Mouse (Mus musculus): ENCODE measurements around the gene Fasl.

Fasl gene

DNA sequence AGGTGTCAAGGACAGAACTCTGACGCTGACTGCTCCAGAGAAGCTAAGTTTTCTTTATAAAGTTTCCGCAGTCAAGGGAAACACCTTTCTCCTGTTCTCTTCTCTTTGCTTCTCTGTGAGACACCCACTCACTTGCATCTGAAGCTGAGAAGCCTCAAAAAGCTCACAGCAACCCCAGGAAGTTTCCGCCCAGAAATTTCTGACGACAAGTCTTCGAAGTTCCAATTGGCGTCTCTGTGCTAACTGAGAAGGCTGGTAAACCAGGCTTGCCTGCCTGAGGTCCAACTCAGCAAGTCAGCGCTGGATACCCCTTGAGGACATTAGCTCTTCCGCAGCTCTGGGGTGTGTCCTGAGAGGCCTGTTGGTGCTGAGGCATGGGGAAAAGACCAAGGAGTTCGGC is at the start of gene Fasl:
Gene Fasl, minus strand, starts transcription at position 157 of the 400 bp plus-strand sequence.
- DNase-seq = no peak

DNA sequence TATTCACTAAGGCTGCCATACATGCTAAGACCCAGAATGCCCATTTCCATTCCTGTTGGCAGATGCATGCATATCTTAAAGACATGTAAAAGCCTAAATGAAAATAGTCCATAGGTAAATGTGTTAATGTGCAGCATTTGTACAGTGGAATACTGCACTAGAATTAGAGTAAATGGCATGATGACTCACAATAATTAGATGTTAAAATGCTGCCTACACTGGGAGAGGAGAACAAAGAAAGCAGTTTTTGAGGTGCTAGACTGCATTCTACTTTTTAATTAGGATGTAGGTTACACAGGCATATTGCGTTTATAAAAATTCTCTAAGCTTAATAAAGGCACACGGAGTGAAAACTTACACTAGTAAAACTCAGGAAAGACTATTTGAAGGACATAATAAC is 38.4 kb upstream of the Fasl start:
- no peak for DNase-seq

DNA sequence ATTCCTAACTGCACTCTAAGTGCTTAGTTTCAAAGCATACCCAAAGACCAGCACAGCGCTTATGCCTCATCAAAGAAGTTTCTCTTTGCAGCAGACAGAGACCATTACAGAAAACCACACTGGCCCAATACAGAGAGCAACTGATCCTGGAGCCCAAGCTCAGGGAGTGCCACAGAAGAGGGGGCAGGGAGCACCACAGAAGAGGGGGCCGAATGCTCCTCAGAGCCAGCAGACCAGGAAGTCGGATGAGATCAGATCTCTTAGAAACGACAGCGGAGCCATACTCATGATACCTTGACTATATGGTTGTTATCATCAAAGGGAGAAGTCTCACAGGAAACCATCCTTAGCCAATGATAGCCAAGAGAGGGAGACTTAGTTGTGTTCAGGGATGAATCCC is 21.1 kb upstream of the Fasl start:
- no peak for DNase-seq

DNA sequence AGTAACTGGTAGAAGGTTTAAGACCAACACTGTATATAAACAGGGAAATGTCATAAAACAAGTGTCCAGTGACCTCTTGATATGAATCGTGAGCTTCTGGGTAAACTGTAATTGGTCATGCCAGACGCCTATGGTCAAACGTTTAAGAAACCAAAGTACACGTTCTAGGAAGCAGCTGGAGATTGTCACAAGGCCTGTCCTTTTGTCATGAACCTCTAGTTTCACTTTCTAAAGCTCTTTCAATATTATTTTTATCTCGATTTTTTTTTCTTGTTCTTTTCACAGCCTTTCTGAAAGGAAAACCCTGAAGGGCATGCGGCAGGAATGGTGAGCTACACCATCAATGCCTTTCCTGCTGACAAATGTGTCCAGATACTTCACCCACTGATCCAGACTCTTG is 20.7 kb upstream of the Fasl start:
- DNase-seq = no peak

DNA sequence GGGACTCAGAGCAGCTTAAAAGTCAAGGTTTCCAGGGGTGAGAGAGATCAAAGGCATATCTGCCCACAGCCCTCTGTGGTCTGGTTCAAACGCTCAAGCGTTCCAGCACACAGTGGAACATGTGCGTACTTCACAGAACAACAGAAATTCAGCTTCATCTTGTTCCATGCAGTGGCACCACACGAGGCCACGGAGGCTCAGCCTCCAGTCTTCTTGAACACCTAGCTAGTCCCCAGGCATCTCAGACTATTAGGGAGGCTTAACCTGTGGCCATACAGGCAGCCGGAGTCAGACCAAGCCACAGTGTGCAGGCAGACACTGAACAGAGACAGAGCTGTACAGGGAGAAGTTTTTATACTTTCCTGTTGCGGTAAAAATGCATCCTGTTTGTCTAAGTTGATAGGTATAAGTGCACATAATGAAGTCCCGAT is 16.3 kb upstream of the Fasl start:
- DNase-seq = no peak

DNA sequence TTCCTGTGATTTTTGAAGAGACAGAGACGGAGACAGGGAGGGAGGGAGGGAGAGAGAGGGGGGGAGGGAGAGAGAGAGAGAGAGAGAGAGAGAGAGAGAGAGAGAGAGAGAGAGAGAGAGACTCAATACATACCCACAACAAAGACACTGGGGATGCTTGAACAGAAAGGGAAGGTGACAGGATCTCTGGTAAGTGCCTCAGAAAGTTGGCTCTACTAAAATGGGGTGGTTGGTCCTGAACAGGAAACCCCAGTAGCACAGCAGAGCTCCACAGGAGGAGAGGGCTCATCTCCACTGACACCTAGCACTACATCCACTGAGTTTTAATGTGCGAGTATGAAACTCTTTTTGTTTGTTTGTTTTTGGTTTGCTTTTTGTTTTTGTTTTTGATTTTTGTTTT is 13.0 kb upstream of the Fasl start:
- no peak for DNase-seq

DNA sequence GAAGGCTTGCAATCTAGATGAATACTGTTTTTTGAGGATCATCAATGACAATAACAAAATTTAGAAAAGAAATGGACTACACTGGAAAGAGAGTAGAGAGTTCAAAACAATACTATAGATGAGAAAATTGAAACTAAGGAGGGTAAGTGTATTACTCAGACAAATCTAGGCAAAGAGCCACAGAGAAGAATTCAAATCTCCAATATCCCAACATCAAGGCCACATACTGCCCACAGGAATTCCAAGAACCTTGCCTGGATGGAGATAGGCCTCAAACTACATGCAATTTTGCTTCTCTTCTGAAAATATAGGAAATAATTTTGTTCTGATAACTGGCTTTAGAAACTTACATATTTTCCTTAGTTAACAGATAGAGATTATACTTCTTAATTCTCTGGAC is 12.0 kb upstream of the Fasl start:
- no peak for DNase-seq

DNA sequence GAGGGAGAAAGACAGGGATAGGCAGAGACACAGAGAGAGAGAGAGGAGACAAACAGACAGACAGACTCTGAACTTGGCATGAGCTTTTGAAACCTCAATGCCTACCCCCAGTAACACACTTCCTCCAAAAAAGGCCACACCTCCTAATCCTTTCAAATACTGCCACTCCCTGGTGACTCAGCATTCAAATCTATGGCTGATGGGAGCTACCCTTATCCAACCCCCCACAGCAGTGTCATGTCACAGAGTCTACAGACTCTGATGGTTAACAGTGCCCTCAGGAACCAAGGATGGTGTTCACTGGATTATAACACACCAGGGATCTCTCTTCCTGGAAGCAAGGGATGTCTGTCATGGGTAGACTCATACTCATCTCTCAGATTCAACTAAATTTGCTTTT is 11.5 kb upstream of the Fasl start:
- DNase-seq = no peak

DNA sequence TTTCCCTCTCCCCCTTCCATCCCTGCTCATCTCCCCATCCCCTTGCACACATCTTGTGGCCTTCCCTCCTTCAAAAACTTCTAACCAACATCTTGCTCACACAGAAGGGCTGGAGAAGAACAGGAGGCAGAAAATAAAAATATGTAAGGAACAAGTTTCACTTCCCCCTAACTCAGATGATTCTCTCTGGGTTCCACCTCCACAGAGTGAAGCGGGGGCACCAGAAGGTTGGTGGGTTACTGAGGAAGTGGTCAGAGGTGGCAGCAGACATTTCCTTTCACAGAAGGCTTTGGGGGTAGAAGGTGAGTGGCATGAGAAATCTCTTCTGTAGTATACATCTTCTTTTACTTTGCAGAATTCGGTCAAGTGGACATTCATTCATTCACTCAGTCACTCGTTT is 10.6 kb upstream of the Fasl start:
- DNase-seq = no peak

DNA sequence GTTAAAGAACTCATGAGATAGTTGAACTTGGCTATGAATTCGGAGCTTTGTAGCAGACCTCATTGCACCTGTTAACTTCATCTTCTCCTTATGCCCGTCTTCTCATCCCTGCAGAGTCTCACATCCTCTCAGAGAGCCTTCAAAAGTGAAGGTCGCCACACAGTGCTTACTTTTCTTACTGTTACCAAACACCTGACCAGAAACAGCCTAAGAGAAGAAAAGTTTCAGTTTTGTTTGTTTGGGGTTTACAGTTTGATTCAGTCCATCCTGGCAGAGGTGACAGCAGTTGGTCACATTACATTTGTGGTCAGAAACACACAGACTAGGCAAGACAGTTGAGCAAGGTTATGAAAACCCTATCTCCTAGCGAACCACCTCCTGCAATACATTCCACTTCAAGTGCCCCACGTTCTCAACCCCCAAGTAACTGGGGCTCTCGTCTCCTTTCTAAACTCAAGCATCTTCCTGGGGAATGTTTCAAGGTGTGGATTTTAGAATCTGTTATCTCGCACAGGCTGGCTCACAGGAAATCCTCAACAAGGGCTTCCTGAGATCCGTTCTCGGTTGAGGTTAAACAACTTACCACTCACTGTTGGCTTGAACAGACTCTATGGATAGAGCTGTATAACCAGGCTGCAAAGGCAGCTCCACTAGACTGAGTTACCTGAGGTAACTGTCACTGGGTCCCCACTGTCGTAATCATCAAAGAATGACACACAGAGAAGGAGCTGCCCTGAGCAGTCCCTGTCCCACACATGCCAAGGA is 6.3 kb upstream of the Fasl start:
- no peak for DNase-seq

DNA sequence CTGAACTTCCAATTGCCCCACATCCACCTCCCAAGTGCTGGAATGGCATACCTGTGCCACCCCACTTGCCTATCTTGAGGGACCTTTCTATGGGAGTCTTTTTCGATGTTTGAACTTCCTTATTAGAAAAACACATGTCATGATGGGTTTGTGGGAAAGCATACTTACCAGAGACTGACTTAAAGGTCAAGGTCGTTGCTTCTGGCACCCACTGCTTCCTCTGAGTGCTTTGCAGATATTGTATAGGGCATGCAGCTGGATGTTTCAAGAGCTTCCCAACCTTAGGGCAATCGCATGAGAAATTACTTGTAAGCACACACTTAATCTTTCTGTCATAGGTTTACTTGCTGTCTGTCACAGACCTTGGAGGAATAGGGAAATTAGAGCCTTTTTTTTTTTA is 5.0 kb upstream of the Fasl start:
- no peak for DNase-seq

DNA sequence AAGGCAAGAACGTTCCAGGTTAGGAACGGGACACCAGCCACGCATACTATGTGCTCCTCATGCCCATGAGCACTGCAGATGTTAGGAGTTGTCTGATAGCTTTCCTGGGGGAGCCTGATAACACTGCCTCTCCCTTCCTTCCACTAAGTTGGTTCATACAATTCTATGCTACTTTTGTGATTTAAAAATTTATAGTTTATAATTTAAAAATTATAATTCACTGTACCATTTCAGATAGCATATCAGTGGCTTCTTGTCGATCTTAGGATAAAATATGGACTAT is 4.3 kb upstream of the Fasl start:
- no peak for DNase-seq

DNA sequence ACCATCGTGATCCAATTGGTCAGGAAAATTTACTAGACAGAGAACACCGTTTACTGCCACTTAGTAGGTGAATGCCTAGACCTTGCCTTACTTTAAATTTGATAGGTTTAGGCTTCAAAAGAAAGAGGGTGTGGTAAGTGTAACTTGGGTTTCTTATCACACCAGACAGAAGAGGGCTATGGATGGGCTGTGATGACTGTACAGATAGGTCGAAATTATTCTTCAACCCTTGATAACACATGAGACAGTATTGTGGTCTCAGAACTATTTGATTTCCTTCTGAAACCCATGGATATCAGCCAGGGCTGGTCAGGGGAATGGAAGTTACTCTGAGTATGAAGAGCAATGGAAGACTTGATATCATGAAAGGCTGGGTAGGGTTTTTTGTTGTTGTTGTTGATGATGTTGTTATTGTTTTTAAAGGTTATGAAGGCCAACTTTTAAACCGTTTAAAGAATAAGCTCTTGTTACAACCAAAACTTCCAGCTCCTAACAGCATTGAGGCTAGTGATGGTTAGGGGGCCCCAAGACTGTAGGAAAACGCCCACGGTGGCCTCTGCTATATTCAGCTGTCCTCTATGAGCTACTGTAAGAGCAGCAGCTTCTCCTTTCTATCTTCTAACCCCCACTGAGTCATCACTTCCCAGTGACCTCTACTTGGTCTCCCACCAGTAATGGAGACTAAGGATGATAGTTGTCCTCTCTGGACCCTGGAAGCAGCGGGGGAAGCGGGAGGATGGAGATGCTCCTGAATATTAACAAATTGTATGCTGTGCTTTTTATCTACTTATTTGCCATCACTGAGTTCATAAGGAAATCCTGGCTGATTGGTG is 3.8 kb upstream of the Fasl start:
- DNase-seq = no peak

DNA sequence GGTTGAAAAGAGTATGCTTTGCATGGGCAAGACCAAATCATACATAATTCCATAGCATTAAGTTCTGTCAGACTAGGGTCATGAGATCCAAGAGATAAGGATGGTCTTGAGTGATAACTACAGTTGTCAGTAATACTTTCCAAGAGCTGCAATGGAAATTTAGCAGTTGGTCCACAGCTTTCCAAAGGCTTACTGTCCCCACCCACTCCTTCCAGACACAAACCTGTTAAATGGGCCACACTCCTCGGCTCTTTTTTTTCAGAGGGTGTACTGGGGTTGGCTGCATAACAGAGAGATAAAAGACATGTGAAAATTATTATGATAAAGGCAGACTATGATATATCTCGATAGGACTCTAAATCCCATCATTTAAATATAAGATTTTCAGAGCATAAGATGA is 5.6 kb downstream of the Fasl start:
- no peak for DNase-seq

DNA sequence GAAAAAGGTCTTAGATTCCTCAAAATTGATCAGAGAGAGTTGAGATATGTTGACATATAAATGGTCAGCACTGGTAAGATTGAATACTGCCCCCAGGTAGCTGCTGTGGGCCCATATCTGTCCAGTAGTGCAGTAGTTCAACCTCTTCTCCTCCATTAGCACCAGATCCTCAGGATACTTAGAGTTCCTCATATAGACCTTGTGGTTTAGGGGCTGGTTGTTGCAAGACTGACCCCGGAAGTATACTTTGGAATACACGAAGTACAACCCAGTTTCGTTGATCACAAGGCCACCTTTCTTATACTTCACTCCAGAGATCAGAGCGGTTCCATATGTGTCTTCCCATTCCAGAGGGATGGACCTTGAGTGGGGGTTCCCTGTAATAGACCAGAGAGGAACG is 6.7 kb downstream of the Fasl start:
- no peak for DNase-seq

DNA sequence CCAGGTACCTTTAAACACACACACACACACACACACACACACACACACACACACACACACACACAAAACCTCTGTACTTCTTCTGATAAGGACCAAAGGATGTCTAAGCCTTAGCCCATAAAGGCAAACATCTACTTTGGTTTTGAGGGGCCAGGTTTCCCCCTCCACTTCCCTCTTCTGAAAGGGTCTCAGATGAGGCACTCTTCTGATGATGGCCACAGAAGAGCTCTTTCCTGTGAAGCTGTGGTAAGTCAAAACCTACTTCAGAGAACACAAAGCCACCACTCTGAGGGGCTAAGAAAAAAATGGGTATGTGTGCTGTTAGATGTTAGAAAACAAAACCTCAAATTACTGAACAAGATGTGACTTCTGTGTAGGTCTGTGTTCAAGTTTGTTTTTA is 9.2 kb downstream of the Fasl start:
- DNase-seq = no peak

DNA sequence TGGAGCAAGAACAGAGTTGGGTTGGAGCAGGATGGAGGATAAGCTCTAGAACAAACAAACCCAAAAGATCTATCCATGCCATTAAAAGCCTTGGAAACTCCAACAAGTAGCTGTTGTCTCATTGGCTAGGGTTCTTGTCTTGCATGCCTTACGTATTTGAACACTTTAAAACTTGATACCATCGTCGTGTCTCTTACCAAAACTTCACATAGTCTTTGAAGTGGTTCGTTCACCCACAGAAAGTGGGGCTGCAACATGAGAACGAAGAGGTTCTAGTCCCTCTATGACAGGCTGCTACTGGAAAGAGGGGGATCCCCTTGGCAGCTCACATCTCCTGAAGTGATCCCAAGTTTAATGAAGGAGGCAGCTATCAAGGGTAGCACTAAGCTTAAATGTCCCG is 13.1 kb downstream of the Fasl start:
- DNase-seq = no peak

DNA sequence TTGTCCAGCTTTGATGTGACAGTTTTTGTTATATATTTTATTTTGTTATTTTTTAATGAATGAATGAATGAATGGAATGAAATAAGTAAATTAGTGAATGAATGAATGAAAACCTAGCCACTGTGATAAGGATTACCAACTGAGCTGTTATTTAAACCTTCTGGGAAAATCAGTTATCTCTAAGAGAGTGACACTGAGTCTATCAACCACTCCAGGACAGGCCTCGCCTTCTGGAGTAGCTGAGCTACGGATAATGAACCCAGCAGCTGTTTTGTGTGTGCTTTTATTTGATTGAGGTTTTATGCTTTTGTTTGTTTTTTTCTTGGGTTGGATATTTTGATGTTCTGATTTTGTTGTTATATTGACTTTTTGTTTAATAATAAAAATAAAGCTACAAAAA is 17.0 kb downstream of the Fasl start:
- no peak for DNase-seq

DNA sequence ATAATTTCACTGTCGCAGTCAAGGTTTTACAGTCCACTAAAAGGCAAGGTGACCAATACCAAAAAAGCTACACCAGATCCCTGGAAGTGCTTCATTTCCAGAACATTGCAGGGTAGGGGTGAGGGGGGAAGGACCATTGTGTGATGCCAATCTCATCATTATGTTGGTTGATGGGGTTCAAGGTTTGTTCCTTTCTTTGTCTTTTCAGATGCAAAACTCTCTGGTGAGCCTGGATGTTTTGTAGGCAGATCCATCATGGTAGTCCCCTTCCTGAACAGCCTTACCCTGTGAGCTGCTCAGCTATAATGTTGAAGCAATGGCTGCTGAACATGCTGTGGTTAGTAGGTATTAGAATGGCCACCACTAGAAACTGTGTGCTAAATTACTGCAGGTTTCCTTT is 19.0 kb downstream of the Fasl start:
- no peak for DNase-seq

DNA sequence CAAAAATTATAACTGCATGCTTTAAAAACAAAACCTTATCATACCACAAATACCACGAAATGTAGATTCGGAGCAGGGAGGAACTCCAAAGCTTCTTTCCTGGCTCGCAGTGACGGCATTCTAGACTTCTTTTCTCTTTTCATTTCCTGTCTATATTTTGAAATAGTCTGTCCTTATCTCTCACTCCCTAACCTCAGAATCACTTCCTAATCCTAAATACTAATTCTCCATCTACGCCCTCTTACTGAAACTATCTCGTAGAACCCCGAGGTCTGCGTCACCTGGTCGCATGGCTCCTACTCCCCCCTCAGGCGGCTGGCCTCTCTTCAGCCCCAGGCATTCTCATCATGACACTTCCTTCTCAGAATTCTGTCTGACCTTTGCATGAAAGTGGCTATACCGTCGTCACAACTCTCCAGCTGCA is 21.2 kb downstream of the Fasl start:
- no peak for DNase-seq

DNA sequence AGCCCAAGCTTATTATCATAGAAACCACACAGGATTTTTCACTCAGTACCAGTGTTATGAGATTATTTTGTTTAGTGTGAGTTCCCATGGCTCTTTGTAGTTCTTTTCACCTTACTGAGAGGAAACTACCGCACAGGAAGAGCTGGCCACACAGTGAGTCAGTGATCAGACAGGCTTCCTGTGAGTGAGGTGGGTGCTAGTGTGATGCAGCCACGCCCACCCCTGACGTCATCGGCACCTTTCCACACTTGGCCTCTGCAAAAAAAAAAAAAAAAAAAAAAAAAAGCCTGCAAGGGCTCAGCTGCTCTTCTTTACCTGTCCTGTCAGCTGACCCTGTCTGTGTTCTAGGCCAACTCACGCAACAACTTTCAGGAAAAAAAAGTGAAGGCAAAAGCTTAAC is 21.6 kb downstream of the Fasl start:
- no peak for DNase-seq

DNA sequence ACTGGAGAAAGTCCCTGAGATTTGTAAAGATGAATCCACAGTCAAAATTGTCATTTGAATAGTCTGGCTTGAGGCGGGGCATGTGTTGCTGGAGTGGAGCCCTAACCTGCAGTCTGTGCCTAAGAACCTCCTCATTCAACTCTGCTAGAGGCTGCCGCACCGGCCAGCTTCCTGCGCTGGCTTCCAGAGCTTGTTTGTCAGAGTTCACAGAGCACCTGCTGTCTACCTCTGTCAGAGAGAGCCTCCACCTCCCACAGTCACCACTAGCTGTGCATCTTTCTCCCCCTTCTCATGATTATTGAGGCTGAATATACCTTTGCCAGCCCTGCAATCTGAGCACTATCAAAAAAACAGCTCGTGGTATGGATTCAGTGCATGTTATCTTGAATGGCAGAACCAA is 22.4 kb downstream of the Fasl start:
- DNase-seq = peak in 1 of 2 experiments; percentile 2

DNA sequence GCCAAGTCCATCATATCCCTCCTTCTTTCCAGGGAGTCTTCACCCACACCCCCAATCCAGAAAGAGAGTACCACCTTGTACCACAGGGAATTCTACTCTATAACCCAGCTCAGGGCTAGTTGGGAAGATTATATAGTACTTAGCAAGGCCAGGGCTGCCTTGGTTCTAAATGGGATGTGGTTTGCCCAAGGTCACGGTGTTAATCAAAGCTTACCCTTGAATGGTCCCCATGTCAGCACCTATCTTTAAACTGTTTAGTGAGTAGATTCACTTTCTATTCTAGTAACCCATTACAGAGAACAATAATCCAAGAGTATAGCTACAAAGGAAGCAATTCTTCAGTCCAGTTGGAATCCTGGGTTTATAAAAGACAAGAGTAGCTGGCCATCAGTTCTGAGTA is 23.3 kb downstream of the Fasl start:
- no peak for DNase-seq

DNA sequence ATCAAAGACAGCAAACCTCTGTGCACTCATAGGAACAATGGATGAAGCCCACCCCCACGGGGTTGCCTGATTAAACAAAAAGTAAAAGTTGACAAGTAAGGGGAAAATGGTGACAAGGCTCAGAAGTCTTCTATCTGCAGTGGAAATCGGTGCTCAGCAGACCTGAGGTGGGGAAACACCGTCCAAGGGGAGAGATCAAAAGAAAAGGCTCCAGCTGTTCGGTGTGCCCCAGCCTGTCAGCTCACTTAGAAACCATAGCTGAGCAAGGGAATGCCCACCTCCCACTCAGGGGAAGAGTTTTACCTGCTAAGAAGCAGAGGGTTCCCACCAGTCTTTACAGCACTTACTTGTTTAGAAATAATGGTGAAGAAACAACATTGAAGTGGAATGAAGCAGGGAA is 26.7 kb downstream of the Fasl start:
- DNase-seq = no peak

DNA sequence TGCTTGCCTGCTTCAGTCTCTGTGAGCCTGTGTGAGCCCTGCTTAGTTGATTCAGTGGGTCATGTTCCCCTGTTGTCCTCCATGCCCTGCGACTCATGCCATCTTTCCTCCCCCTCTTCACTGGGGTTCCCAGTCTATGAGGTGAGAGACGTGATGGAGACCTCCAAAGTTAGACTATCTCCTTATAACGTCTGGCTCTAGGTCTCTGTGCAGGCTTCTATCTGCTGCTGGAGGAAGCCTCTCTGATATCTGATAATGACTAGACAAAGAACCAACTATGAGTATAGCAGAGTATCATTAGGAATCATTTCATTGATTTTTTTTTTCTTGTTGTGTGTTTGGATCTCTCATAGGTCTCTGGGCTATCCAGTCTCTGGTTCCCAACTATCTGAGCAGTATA is 31.7 kb downstream of the Fasl start:
- no peak for DNase-seq

All from cerebellum, postnatal 14 days (tissue).